Mouse (Mus musculus): ENCODE results near the gene Prss36. TPM values are rescaled to one million over a fixed set of nuclear protein-coding genes. Genes with fewer than 3 reads are reported as not detected.
"Not testable (repeated sequence)": the region's sequence is repeated elsewhere in the genome, so short reads cannot be mapped to it uniquely, and the experiment has no call there.

Gene Prss36
- total and polyA plus RNA-seq, 3 experiments: 6.1 to 8.3 (median 7.7) TPM

GRCm38 (mm10) chr7:127942097-127942496 lies 4.4 kb downstream of the Prss36 start:
- H3K4me1 ChIP-seq (ENCODE audit: control insufficient read depth in 1 of 2, insufficient read depth in 2 of 2); H3K36me3 ChIP-seq (replicated peaks in 1 of 2; ENCODE audit: control insufficient read depth in 1 of 2, insufficient read depth in 1 of 2, low read length in 1 of 2); H3K9me3 ChIP-seq (replicated peaks; ENCODE audit: low read length); dilution Hi-C loops (cut with MboI; ENCODE audit: extremely low pct_ligation_motif_present, extremely low pct_unique_long_range_greater_than_20kb, low sequenced_read_pairs); H3K4me2 ChIP-seq (ENCODE audit: insufficient read depth, low read depth, poor library complexity, severe bottlenecking); DNase-seq (ENCODE audit: extremely low read depth); H3K4me3 ChIP-seq (replicated peaks in 1 of 3; ENCODE audit: low read depth in 2 of 3, low read length in 2 of 3, poor library complexity in 1 of 3); H3K27ac ChIP-seq (ENCODE audit: insufficient read depth, low read depth); H3K79me2 ChIP-seq (replicated peaks; ENCODE audit: control insufficient read depth, extremely low read depth, insufficient read depth, poor library complexity, severe bottlenecking); in situ Hi-C loops (cut with MboI; ENCODE audit: low pct_ligation_motif_present, low pct_unique_long_range_greater_than_20kb, low sequenced_read_pairs); H3K9ac ChIP-seq (ENCODE audit: insufficient read depth, low read depth): not testable (repeated sequence)
- peaks cover 53% of the 10 kb centered on the region for H3K27me3 ChIP-seq (replicated peaks)
- peak; percentile 81 for TF ChIP-seq ZNF384 (IDR thresholded peaks at IDR 0.05; ENCODE audit: low read depth, low read length)
- TF ChIP-seq MYC (IDR thresholded peaks at IDR 0.05; ENCODE audit: low read depth, low read length): peak; percentile 67
- TF ChIP-seq CTCF (conservative IDR thresholded peaks at IDR 0.05 in 1 of 2, IDR thresholded peaks at IDR 0.05 in 1 of 2; ENCODE audit: low read depth in 2 of 2, low read length in 2 of 2): peak in 1 of 2 experiments; percentile 44; a peak in 2 of 4 replicates
- peak; percentile 13 for TF ChIP-seq RAD21 (IDR thresholded peaks at IDR 0.05; ENCODE audit: low read depth, low read length)

DNA sequence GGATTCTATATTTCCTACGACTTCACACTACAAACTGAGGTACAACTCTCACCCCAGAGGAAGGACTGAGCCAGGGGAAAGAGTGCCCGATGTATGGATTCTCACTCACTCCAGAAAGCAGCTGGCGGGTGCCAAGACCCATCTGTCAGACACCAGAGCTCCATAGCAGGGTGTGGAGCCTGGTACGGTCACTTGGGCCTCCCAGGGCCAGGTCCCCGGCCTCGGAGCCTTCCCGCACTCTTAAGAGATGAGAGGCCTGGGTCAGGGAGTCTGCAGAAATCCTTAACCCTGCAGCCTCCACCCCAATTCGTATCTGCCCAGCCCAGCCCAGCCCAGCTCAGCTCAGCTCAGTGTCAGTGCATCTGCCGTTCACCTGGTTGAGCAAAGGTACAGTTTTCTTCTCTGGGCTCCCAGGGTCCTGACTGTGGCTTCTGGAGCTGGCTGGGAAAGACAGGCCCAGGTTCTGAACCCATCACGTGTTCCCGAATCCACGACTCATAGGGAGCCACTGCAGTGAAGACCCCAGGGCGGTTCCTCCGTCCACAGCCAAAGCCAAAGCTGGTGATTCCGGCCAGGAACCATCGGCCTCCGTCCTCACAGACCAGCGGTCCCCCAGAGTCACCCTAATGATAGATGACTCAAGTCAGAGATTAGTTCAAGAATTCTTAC lies 10.2 kb downstream of the Prss36 start:
- H3K79me2 ChIP-seq (replicated peaks; ENCODE audit: control insufficient read depth, extremely low read depth, insufficient read depth, poor library complexity, severe bottlenecking): no peaks in the 10 kb centered on the region
- dilution Hi-C loops (cut with MboI; ENCODE audit: extremely low pct_ligation_motif_present, extremely low pct_unique_long_range_greater_than_20kb, low sequenced_read_pairs): no loop called here
- no peak for DNase-seq (ENCODE audit: extremely low read depth)
- no peaks in the 10 kb centered on the region for H3K9me3 ChIP-seq (replicated peaks; ENCODE audit: low read length)
- peaks cover 8 to 35% of the 10 kb centered on the region in 2 experiments for H3K4me1 ChIP-seq (ENCODE audit: control insufficient read depth in 1 of 2, insufficient read depth in 2 of 2)
- peak overlapping the region; percentile 57; the same call in 1 of the 2 replicates for H3K9ac ChIP-seq (ENCODE audit: insufficient read depth, low read depth)
- peak overlapping the region; percentile 82 for H3K4me2 ChIP-seq (ENCODE audit: insufficient read depth, low read depth, poor library complexity, severe bottlenecking)
- TF ChIP-seq IRF4 (IDR thresholded peaks at IDR 0.05; ENCODE audit: low read depth, low read length): no peak
- no peak for TF ChIP-seq POLR2A (IDR thresholded peaks at IDR 0.05; ENCODE audit: low read depth, low read length)
- TF ChIP-seq TBP (conservative IDR thresholded peaks at IDR 0.05; ENCODE audit: low read depth, low read length): no peak
- TF ChIP-seq SMC3 (IDR thresholded peaks at IDR 0.05; ENCODE audit: low read depth, low read length): no peak
- TF ChIP-seq RCOR1 (conservative IDR thresholded peaks at IDR 0.05; ENCODE audit: low read depth, low read length): no peak
- TF ChIP-seq CHD2 (IDR thresholded peaks at IDR 0.05; ENCODE audit: low read length): no peak
- TF ChIP-seq JUN (IDR thresholded peaks at IDR 0.05; ENCODE audit: insufficient read depth, low read depth, low read length): no peak
- TF ChIP-seq SIN3A (IDR thresholded peaks at IDR 0.05; ENCODE audit: low read length): no peak
- TF ChIP-seq EP300 (IDR thresholded peaks at IDR 0.05; ENCODE audit: low read length): no peak
- no peak for TF ChIP-seq CHD1 (IDR thresholded peaks at IDR 0.05; ENCODE audit: low read depth, low read length)
- no peak for TF ChIP-seq HCFC1 (IDR thresholded peaks at IDR 0.05; ENCODE audit: low read depth, low read length)
- H3K27ac ChIP-seq (ENCODE audit: insufficient read depth, low read depth): no peak overlapping the region
- H3K36me3 ChIP-seq (replicated peaks in 1 of 2; ENCODE audit: control insufficient read depth in 1 of 2, insufficient read depth in 1 of 2, low read length in 1 of 2): no peaks in the 10 kb centered on the region
- peaks cover 19% of the 10 kb centered on the region for H3K27me3 ChIP-seq (replicated peaks)
- peak overlapping the region in 1 of 3 experiments; percentile 74 for H3K4me3 ChIP-seq (replicated peaks in 1 of 3; ENCODE audit: low read depth in 2 of 3, low read length in 2 of 3, poor library complexity in 1 of 3)
- in situ Hi-C loops (cut with MboI; ENCODE audit: low pct_ligation_motif_present, low pct_unique_long_range_greater_than_20kb, low sequenced_read_pairs): no loop called here
